Mouse (Mus musculus): Measurements from ENCODE around the gene Lrwd1. TPM values are rescaled to one million over a fixed set of nuclear protein-coding genes. Genes with fewer than 3 reads are reported as not detected.
A peak's percentile ranks its signal among the peaks of the same experiment; 100 is the strongest.

Lrwd1 gene
- 27.2 and 28.5 TPM in 2 replicates for polyA plus RNA-seq (2015; fragmentation: Nextera tagmentation; extraction: Ambion mirVana)

DNA sequence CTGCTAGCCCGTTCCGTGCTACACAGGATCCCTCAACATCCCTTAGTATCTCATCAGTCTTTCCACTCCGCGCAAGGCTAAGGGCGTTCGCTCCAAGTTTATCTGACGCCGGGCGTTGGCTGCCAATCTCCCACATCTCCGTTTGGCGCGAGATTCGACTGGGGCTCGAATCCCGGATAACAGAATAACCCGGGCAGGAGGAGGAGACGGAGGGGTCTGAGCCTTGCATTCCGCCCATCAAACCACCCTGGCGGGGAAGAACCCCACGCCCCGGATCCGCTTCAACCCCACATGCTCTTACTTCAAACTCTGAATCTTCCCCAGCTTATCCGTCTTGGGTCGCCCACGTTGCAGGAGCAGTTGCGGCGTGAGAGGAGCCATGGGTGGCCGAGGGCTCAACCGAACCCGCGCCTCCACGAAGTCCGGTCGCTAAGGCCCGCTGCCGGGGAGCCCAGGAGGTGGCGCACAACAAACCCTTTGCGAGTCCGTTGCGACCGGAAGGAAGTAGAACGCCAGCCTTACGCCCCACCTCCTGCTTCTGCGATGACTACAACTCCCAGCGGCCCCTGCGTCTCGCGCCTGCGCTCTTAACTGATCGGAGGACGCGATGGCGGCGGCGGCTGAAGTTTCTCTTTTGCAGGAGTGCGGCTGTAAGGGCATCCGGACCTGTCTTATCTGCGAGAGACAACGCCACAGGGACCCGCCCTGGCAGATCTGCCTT is at the start of gene Lrwd1, which contains the start of gene Alkbh4:
Gene Lrwd1, minus strand, starts transcription at position 504 of the 721 bp plus-strand sequence.
Gene Alkbh4, plus strand, starts transcription at position 576 of the 721 bp plus-strand sequence.
- peak within 1 kb of the TSS; percentile 69 for H3K4me2 ChIP-seq
- H3K27ac ChIP-seq = peak within 1 kb of the TSS; percentile 61
- peak within 1 kb of the TSS; percentile 80 for H3K9ac ChIP-seq
- peak within 1 kb of the TSS; percentile 80 for H3K4me3 ChIP-seq (replicated peaks)
- H3K27me3 ChIP-seq (replicated peaks) = no peaks in the 10 kb centered on the region
- H3K4me1 ChIP-seq = peaks cover 13% of the 10 kb centered on the region; the same call in 1 of the 2 replicates
- H3K36me3 ChIP-seq = peaks cover 28% of the 10 kb centered on the region
- ATAC-seq (ENCODE audit: insufficient read depth, low FRiP score, low read depth) = peak; percentile 95
- no peaks in the 10 kb centered on the region for H3K9me3 ChIP-seq
- under 1% methylated on average over 60 of the region's 60 CpGs for WGBS

DNA sequence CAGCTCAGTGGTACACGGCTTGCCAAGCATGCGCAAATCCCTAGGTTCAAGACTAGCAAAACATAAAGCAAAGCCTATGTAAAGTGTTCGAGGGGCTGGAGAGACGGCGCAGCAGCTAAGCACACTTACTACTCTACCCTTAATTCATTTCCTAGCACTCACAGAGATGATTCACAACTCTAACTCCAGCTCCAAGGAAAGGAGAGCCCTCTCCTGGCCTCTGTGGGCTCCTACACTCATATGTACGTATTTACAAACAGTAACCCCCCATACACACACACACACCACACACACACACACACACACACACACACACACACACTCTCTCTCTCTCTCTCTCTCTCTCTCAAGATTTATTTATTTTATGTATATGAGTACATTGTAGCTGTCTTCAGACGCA is 47.9 kb upstream of the Lrwd1 start:
- no peak for ATAC-seq (ENCODE audit: insufficient read depth, low FRiP score, low read depth)
- Histone ChIP-seq H3K9me3 (no peaks in the 10 kb centered on the region), H3K4me2 (no peak overlapping the region), H3K27me3 (replicated peaks) (no peaks in the 10 kb centered on the region), H3K27ac (no peak overlapping the region), H3K4me1 (no peaks in the 10 kb centered on the region), H3K4me3 (replicated peaks) (no peak overlapping the region), H3K9ac (no peak overlapping the region), H3K36me3 (peaks cover 37% of the 10 kb centered on the region)
- 91% methylated on average over 7 of the region's 7 CpGs for WGBS

DNA sequence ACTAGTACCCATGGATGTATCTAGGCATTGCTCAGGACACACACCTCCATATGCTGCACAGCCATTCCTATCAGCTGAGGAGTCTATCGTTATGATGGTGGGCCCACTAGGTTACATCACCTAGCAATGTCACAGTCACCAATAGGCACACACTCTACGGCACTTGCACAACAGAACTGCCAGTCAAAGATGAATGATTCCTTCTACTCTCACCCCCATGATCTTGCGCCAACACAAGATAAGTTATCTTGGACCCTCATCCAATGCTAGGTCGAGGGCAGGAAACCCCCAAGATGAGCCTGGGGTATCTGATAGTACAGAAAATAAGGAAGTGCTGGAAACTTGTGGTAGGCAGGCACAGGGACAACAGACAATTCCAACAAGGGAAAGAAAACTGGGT is 47.0 kb upstream of the Lrwd1 start:
- H3K27me3 ChIP-seq (replicated peaks) = no peaks in the 10 kb centered on the region
- 85% methylated on average over 4 of the region's 4 CpGs for WGBS
- H3K36me3 ChIP-seq = peaks cover 42% of the 10 kb centered on the region
- H3K27ac ChIP-seq = no peak overlapping the region
- ATAC-seq (ENCODE audit: insufficient read depth, low FRiP score, low read depth) = no peak
- no peaks in the 10 kb centered on the region for H3K4me1 ChIP-seq
- no peaks in the 10 kb centered on the region for H3K9me3 ChIP-seq
- H3K9ac ChIP-seq = no peak overlapping the region
- H3K4me3 ChIP-seq (replicated peaks) = no peak overlapping the region
- no peak overlapping the region for H3K4me2 ChIP-seq

DNA sequence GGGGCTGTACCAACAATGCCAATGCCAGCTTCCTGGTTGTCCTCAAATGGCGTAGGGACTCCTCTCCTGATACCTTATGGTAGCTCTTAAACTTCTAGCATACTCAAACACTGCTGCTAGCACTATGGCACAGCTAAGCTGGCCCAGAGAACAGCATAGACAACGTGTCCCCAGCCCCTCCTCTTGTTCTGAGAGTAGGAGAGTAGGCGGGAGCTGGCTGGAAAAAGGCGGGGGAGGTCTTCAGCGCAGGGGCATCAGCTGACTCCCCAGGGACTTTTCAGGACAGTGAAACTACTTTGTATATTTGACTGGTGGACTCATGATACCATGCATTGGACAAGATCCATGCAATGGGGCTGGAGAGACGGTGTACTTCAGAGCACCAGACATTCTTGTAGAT is 46.2 kb upstream of the Lrwd1 start:
- Histone ChIP-seq H3K4me3 (replicated peaks) (no peak overlapping the region), H3K9ac (no peak overlapping the region), H3K4me1 (no peaks in the 10 kb centered on the region), H3K36me3 (peaks cover 42% of the 10 kb centered on the region), H3K27me3 (replicated peaks) (no peaks in the 10 kb centered on the region), H3K9me3 (no peaks in the 10 kb centered on the region), H3K27ac (no peak overlapping the region), H3K4me2 (no peak overlapping the region)
- 86% methylated on average over 6 of the region's 6 CpGs for WGBS
- ATAC-seq (ENCODE audit: insufficient read depth, low FRiP score, low read depth) = no peak

DNA sequence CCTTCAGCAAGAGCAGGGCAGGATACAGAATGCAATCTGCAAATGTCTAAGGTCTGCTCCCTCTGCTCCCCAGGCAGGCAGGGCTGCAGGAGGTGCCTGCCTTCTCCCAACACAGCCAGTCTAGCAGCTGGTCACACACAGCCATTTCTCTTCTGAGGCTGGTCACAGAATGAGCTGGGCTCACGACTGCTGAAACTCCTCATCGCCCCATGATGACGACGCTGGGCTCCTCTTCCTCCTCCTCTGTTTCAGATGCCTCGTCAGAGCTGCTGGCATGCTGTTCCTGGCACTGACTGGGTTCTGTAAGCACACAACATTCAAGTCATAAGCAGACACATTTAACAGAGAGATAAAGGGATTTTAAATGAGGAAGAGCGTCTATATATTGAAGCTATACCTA is 45.3 kb upstream of the Lrwd1 start:
- Histone ChIP-seq H3K4me3 (replicated peaks) (no peak overlapping the region), H3K9ac (no peak overlapping the region), H3K4me2 (no peak overlapping the region), H3K27ac (no peak overlapping the region), H3K4me1 (no peaks in the 10 kb centered on the region), H3K27me3 (replicated peaks) (no peaks in the 10 kb centered on the region), H3K36me3 (peaks cover 42% of the 10 kb centered on the region), H3K9me3 (no peaks in the 10 kb centered on the region)
- 87% methylated on average over 6 of the region's 6 CpGs for WGBS
- no peak for ATAC-seq (ENCODE audit: insufficient read depth, low FRiP score, low read depth)

DNA sequence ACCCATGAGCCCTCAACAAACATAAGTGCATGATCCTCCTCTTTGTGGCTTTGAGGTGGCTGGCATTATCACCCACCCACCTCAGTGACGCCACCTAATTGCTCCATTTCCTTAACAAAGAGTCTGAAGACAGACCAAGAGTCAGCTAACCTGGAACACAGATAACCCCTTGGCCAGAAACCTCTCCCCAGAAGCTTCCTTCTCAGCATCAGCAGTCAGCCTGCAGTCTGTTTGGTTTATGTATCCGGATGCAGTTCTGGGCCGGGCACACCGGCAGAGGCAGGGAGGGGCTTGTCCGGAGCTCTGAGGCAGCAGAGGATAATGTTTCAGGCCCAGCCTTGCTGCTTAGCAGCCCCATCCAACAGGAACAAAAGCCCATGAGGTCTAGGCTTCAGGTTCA is 43.7 kb upstream of the Lrwd1 start:
- H3K4me3 ChIP-seq (replicated peaks) = no peak overlapping the region
- 66% methylated on average over 5 of the region's 5 CpGs for WGBS
- ATAC-seq (ENCODE audit: insufficient read depth, low FRiP score, low read depth) = no peak
- no peaks in the 10 kb centered on the region for H3K27me3 ChIP-seq (replicated peaks)
- H3K4me2 ChIP-seq = no peak overlapping the region
- H3K9me3 ChIP-seq = no peaks in the 10 kb centered on the region
- no peak overlapping the region for H3K9ac ChIP-seq
- no peak overlapping the region for H3K27ac ChIP-seq
- H3K36me3 ChIP-seq = peaks cover 36% of the 10 kb centered on the region
- H3K4me1 ChIP-seq = no peaks in the 10 kb centered on the region

DNA sequence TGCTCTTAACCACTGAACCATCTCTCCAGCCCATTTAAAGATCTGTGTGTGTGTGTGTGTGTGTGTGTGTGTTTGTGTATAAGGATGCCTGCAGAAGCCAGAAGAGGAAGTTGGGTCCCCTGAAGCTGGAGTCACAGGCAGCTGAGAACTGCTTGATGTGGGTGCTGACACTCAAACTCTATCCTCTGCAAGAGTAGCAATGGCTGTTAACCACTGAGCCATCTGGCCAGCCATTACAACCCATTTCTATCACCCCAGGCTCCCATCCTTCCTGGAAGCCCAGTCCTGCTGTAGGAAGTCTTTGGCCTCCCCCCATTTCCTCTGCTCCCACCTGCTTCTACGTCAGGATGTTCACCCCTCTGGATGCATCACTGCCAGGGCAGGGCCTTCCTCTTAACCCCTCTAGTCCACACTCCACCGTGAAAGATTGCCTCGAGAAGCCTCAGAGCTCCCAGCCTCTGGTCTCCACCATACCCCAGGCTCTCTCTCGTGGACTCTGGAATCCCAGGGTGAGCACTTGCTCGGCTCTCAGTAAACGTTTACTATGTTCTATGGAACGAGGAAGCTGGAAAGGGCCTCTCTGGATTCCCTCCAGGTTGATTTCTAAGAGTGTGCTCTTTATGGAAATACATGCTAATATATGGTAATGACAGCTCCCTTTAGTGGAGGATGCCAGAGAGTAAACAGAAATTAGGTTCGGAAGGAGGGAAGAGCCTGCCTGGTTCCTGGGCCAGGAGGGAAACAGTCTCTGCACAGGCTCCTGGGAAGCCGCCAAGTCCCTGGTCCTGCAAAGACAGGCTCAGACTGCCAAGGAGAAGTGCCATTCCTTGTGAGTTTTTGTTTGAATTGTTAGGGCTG is 38.0 kb upstream of the Lrwd1 start:
- no peak overlapping the region for H3K9ac ChIP-seq

DNA sequence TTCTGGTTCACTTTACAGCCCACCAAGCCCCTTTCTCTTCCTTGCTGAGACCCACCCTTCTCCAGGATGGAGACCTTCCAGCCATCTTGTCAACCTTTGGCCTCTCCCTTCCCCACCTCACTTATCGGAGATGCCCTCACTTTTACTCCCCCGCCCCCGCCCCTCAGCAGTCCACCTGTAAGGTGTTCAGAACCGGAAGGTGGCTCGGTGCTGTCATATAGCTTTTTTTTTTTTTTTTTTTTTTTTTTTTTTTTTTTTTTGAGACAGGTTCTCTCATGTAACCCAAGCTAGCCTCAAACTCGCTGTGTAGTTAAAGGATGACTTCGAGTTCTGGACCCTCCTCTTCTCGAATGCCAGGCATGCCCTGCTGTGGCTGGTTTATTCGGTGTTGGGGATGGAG is 37.1 kb upstream of the Lrwd1 start:
- no peak for ATAC-seq (ENCODE audit: insufficient read depth, low FRiP score, low read depth)
- H3K4me3 ChIP-seq (replicated peaks) = no peak overlapping the region
- no peak overlapping the region for H3K4me2 ChIP-seq
- 0 out of 2 replicates have a peak, but pooled peaks cover 1% of the 10 kb centered on the region for H3K36me3 ChIP-seq
- WGBS = 75% methylated on average over 9 of the region's 9 CpGs
- H3K27ac ChIP-seq = no peak overlapping the region
- H3K9me3 ChIP-seq = no peaks in the 10 kb centered on the region
- H3K27me3 ChIP-seq (replicated peaks) = no peaks in the 10 kb centered on the region
- H3K9ac ChIP-seq = no peak overlapping the region
- H3K4me1 ChIP-seq = peaks cover 22% of the 10 kb centered on the region

More for the DNA sequence above, 38.0 kb upstream of the Lrwd1 start:
- no peak overlapping the region for H3K4me3 ChIP-seq (replicated peaks)
- H3K4me1 ChIP-seq = peaks cover 22% of the 10 kb centered on the region
- H3K27ac ChIP-seq = peak overlapping the region; percentile 23; the same call in 1 of the 2 replicates
- WGBS = 25% methylated on average over 9 of the region's 9 CpGs
- H3K27me3 ChIP-seq (replicated peaks) = no peaks in the 10 kb centered on the region
- H3K36me3 ChIP-seq = peaks cover 8% of the 10 kb centered on the region; the same call in 1 of the 2 replicates
- no peak overlapping the region for H3K4me2 ChIP-seq
- no peaks in the 10 kb centered on the region for H3K9me3 ChIP-seq
- ATAC-seq (ENCODE audit: insufficient read depth, low FRiP score, low read depth) = no peak

DNA sequence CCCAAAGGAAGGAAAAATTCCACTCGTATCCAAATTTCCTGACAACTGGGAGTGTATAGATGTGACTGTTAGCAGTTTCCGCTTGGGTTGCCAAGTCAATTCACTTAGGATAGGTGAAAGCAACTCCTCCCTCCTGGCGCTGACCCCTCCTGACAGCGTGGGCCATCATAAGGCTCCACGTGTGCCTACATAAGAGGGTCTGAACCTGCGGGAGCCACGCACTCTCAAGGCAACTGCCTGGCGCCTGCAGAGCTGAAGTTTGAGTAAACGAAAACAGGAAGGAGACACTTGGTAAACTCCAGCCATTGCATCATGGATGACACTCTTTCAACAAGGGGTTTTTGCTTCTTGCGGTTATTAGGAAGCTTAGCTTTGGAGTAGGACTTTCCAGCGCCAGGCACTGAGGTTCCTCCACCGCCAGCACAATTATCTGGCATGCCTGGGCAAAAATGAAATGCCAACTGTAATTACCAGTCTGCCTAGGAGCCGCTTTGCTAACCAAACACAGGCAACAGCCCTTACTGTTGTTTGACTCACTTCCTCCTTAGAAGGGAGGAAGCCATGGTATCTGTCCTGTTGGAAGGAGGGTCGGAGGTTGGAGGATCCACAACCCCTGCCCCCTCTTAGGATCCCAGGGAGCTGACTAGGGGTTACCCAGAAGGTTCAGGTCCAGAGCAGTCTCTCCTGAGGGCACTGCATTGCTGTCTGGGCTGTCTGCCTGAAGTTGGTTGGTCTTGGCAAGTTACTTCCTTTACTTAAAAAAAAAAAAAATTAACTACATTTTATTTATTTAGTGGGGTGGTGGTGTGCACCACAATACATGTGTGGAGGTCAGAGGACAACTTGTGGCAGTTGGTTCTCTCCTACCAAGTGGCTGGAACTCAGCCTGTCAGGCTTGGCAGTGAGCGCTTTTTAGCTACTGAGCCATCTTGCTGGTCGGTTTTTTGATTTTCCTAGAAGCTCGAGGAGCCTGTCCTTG is 35.8 kb upstream of the Lrwd1 start:
- no peak overlapping the region for H3K9ac ChIP-seq
- peak overlapping the region; percentile 59 for H3K4me3 ChIP-seq (replicated peaks)
- no peaks in the 10 kb centered on the region for H3K36me3 ChIP-seq
- H3K27me3 ChIP-seq (replicated peaks) = no peaks in the 10 kb centered on the region
- 29% methylated on average over 17 of the region's 17 CpGs for WGBS
- H3K4me1 ChIP-seq = peaks cover 22% of the 10 kb centered on the region
- H3K4me2 ChIP-seq = peak overlapping the region; percentile 95
- no peak for ATAC-seq (ENCODE audit: insufficient read depth, low FRiP score, low read depth)
- peak overlapping the region; percentile 73 for H3K27ac ChIP-seq
- H3K9me3 ChIP-seq = no peaks in the 10 kb centered on the region

DNA sequence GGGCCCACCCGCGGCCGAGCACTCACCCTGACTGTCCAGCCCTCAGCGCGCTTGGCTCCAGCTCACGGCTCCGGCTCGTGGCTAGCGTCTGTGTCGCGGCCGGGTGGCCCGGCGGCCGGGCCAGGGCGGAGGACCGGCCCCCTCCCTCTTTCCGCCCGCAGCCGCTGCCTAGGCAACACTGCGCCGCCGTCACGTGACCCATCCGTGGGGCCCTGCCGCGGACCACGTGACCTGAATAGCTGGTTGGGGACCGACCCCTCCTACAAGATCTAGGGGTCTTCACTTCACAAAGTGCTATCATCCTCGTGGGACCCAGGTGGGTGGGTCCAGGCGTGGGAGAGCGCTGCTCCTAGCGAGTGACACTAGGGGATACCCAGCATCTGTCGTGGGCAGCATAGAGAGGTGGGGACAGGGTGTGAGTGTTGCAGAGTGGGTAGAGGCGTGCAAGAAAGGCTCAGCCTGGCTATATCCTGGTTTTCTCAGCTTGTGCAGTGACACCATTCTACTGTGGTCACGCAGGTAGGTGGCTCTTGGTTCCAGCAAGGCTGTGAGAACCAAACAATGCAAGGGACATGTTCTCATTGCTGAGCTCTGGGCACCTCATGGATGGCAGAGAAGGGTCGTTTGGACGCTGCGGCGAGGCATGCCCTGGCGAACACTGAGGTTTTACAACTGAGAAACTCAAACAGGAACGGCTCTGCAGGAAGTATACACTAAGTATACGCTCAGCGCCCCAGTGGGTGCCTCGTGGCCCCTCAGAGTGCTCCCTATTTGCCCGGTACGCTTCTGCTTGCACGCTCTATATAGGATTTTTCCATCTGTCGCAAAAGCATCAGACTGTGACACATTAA is 34.9 kb upstream of the Lrwd1 start, which contains the start of gene Orai2:
Gene Orai2, minus strand, starts transcription at position 202 of the 851 bp plus-strand sequence.
- Histone ChIP-seq H3K27ac (peak within 1 kb of the TSS; percentile 73), H3K27me3 (replicated peaks) (no peaks in the 10 kb centered on the region), H3K4me3 (replicated peaks) (peak within 1 kb of the TSS; percentile 59), H3K4me2 (peak within 1 kb of the TSS; percentile 95), H3K9ac (peak within 1 kb of the TSS; percentile 44), H3K9me3 (no peaks in the 10 kb centered on the region), H3K4me1 (peaks cover 22% of the 10 kb centered on the region), H3K36me3 (no peaks in the 10 kb centered on the region)
- peak; percentile 82 for ATAC-seq (ENCODE audit: insufficient read depth, low FRiP score, low read depth)
- WGBS = 3% methylated on average over 49 of the region's 49 CpGs

Data from stomach, embryonic 15.5 days (tissue).